Mouse (Mus musculus): ENCODE measurements around the gene Enpp7. TPM values are rescaled to one million over a fixed set of nuclear protein-coding genes. Genes with fewer than 3 reads are reported as not detected.

The Enpp7 gene
- total RNA-seq, 2 experiments from 2014 or later: not detected

- DNase-seq: no peak
These were observed 48.5 kb downstream of the Enpp7 start for GRCm38 (mm10) chr11:119036447-119036846.

- DNase-seq: no peak
These were observed 49.2 kb downstream of the Enpp7 start for GRCm38 (mm10) chr11:119036934-119037779.

DNA sequence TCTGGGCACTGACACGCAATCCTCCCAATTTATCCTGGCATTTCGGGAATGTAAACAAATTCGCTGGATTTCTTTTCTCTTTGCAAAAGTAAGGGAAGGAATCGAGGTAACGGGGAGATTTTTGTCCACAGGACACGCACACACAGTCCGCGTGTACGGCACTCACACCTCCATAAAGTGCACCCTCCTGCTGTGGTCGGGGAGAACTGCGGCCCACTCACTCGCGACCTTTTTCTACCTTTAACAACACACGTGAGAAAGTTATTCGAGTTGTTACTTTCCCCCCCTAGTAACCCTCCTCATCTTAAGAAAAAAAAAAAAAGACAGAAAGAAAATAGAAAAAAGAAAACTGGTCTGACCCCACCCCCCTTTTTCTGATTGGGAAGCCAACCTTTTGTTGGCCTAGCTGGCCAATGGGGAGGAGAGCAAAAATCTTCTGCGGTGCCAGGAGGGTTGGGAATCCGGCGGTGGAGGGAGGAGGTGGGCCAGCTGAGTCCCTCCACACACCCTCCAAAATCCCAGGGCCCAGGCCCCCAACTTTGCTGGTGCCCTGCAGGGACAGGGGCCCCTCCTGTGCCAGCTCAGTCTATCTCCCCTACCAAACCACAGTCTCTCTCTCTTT, 49.9 kb downstream of the Enpp7 start:
- DNase-seq: no peak

DNA sequence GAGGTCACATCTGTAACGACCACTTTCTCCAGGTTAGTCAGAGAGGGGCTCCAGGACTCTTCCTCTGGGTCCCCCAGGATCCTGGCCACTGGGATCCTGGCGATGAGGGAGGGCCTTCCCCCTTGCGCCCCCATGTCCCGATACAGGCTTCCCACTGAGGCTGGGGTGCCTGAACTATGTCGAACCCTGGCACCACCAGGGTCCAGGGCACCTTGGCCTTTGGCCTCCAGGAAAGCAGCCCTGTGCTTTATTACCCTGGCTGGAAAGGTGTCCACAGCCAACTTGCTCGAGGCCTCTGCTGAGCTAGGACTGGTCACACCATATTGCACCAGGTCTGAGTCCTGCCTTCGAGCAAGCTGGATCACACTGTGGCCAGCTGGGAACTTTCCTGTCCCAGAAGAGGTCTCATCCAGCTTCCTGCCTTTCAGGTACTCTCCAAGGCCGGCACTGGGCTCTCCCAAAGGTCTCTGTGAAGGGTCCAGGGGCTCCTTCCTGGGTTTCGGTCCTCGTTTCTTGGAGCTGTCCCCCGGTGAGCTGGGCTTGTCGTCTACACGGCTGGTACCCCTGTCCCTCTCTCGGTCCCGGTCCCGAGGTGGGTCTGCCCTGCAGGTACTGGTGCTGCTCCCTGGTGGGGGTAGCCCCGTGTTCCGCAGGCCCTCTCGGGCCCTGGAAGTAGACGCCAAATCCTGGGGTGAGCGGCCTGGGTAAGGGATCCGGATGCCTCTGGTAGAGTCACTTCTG, 50.9 kb downstream of the Enpp7 start:
- no peak for DNase-seq

GRCm38 (mm10) chr11:119039732-119040512, 51.9 kb downstream of the Enpp7 start:
- DNase-seq: no peak

DNA sequence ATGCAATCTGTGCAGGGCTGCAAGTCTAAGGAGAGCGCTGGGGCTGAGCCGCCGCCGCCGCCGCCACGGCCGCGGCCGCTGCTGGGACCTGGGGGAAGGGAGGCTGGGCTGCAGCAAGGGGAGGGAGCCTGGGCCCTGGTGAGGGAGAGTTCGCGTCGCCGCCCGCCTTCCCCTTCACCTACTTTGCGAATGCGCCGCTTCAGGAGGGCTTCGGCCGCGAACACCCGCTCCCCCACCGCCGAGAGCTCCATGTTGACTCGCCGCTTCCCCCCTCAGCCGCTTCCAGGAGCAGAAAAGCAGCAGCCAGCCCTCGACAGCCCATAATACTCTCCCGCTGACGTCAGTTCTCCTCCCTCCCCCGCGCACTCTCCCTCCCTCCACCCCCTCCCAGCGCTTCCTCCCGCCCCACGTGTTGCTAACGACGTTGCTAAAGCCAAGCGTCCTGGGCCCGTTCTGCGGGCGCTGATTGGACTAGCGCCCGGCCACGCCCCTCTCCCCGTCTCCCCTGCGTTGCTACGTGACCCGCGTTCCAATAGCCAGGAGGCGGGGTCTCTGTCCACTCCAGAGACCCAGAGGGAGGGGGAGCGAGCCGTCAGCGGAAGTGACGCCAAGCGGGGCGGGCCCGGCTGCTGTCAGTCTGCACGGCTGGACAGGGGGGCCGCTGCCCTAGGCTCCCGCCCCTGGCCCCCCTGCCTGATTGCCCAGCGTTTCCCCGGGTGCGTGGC, 52.8 kb downstream of the Enpp7 start, which contains the start of gene Cbx8:
TSS of gene Cbx8 (minus strand) at position 370 of the 725 bp plus-strand sequence.
- DNase-seq: peak; percentile 100

- peak; percentile 36 for DNase-seq
These were observed 53.3 kb downstream of the Enpp7 start for GRCm38 (mm10) chr11:119041325-119041716.

DNA sequence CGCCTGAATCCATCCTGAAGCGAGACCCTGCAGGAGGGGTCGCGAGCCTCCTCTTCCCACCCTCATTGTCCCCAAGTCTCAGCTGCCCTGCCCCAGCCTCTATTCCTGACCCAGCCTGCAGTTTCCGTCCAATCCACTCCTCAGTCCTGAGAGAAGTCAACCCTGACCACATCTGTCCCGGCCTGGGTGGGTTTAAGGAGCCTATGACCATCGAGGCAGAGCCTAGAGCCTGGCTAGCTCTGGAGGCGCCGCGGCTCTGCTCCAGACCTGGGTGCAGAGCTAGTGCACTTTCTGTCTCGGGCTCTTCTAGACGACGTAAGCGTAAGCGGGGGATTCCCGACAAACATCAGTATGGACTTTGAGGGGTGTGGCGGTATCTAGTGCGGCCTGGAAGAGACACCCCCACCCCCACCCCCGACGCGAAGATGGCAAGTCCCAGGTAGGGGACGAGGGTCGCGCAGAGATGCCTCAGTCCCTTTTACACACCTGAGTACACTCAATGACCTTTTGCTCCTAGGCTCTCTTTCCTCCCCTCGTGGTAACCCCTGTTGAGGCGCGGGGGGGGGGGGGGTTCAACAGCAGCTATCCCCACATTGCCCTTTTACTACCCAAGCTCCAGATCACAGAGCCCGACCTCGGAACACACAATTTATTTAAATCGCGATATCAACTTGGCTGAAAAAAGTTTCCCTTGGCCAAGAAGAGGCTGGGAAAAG, 53.9 kb downstream of the Enpp7 start:
- DNase-seq: no peak

Other genes with a start within 250 kb of the Enpp7 start
- gene Rbfox3, start 76.6 kb upstream of the Enpp7 start, total RNA-seq (2021): under 1 TPM; 0.16 to 0.28 TPM
- 1 to 10 TPM in 1 of 2 experiments, under 1 TPM in 1; 0.69 to 1.4 TPM for gene Cbx2, start 34.8 kb downstream of the Enpp7 start, total RNA-seq (2021)
- gene Cbx8, start 52.8 kb downstream of the Enpp7 start, total RNA-seq (2021): 1 to 10 TPM; 1.4 to 1.8 TPM
- 1 to 10 TPM; 2.4 to 3.5 TPM for gene Cbx4, start 98.0 kb downstream of the Enpp7 start, total RNA-seq (2021)
- 10 to 100 TPM; 16.1 to 20.9 TPM for gene Tbc1d16, start 240.3 kb downstream of the Enpp7 start, total RNA-seq (2021)
- gene Ccdc40, start 240.4 kb downstream of the Enpp7 start, total RNA-seq (2021): under 1 TPM in 1 of 2 experiments, not detected in 1; 0.41 TPM

Measured in gastrocnemius, postnatal 25 days (tissue).